In the genomic region with DNA sequence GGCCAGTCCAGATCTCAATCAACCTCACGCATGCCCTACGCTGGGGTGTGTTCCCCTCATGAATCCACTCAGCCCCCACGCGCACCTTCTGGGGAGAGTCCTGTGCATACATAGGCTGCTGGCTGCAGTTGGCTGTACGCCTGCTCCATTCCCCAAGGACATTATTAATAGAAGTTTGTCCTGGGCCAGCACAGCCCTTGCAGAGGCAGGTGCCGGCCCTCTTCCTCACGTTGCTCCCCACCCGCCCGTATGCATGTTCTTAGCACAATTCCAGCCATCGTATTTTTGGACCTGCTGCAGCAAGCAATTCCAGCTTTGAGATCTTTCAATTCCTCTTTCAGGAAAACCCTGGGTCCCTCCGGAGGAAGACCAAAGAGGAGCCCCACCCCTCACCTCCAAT, we compare ENCODE assay signal across 9 mouse cellular contexts. TPM values are rescaled to one million over a fixed set of nuclear protein-coding genes. Genes with fewer than 3 reads are reported as not detected.
DNase-seq lines count a peak whose midpoint lies in the region; ATAC-seq lines count a peak whose summit lies in the region.
"Had no signal": no experiment of that assay in that cellular context is flagged by ENCODE, and none has a peak within 500 bp of the region (broad histone marks: within the 10 kb centered on the region; RNA-seq: fewer than 3 reads in every experiment).

No protein-coding gene starts in this region.

- peaks cover 22% of the 10 kb centered on the region for H3K27me3 ChIP-seq in hindbrain, embryonic 11.5 days (ENCODE audit: control insufficient read depth, insufficient read depth, low read length)
- peaks cover 39% of the 10 kb centered on the region for H3K27me3 ChIP-seq in limb, embryonic 15.5 days
- no peaks in the 10 kb centered on the region for H3K27me3 ChIP-seq in stomach, embryonic 16.5 days (ENCODE audit: control insufficient read depth, insufficient read depth, low read length)

- H3K4me1 ChIP-seq in hindbrain, embryonic 11.5 days (replicated peaks; ENCODE audit: control insufficient read depth, insufficient read depth, low read length), result peaks cover 2% of the 10 kb centered on the region; the same call in 1 of the 2 replicates
- H3K4me1 ChIP-seq in limb, embryonic 15.5 days, result peaks cover 25% of the 10 kb centered on the region
- peaks cover 26% of the 10 kb centered on the region for H3K4me1 ChIP-seq in stomach, embryonic 16.5 days (ENCODE audit: control insufficient read depth, insufficient read depth, low read length)

- ATAC-seq in hindbrain, embryonic 11.5 days (ENCODE audit: low FRiP score), result no peak
- ATAC-seq in limb, embryonic 15.5 days (ENCODE audit: insufficient number of reproducible peaks, low FRiP score, low TSS enrichment, low read depth), result no peak
- ATAC-seq in stomach, embryonic 16.5 days (ENCODE audit: insufficient read depth, low FRiP score), result peak; percentile 19; the same call in 1 of the 2 replicates

- DNase-seq in lung, adult 18-20 months, result peak; percentile 49 to 65
- DNase-seq in lung, postnatal 25 days (ENCODE audit: low spot score), result no peak
- peak; percentile 82 for DNase-seq in gastrocnemius, adult 18-20 months (ENCODE audit: low spot score)
- peak; percentile 6 for DNase-seq in hindbrain, embryonic 11.5 days (ENCODE audit: low spot score)
- no peak for DNase-seq in layer of hippocampus, adult 11-12 months (ENCODE audit: low spot score)
- no peak for DNase-seq in embryo, embryonic 10.5 days (ENCODE audit: low spot score)

- H3K4me3 ChIP-seq in hindbrain, embryonic 11.5 days (ENCODE audit: low read depth, low read length), result no peak overlapping the region
- peak overlapping the region; percentile 61 for H3K4me3 ChIP-seq in limb, embryonic 15.5 days
- H3K4me3 ChIP-seq in stomach, embryonic 16.5 days (replicated peaks; ENCODE audit: low read length), result peak overlapping the region; percentile 79

- 61% methylated on average over 11 of the region's 11 CpGs for WGBS in hindbrain, embryonic 11.5 days
- WGBS in limb, embryonic 15.5 days, result 36% methylated on average over 11 of the region's 11 CpGs
- WGBS in stomach, embryonic 16.5 days, result 35% methylated on average over 11 of the region's 11 CpGs

- no peak overlapping the region for H3K9ac ChIP-seq in hindbrain, embryonic 11.5 days (ENCODE audit: low read depth, low read length)
- H3K9ac ChIP-seq in limb, embryonic 15.5 days, result no peak overlapping the region
- H3K9ac ChIP-seq in stomach, embryonic 16.5 days (ENCODE audit: low read length), result peak overlapping the region; percentile 87

- no peaks in the 10 kb centered on the region for H3K36me3 ChIP-seq in hindbrain, embryonic 11.5 days (ENCODE audit: control insufficient read depth, insufficient read depth, low read length)
- H3K36me3 ChIP-seq in limb, embryonic 15.5 days, result no peaks in the 10 kb centered on the region
- H3K36me3 ChIP-seq in stomach, embryonic 16.5 days (ENCODE audit: control insufficient read depth, insufficient read depth, low read length), result no peaks in the 10 kb centered on the region
- H3K36me3 ChIP-seq: G1E had no signal

- no peak overlapping the region for H3K27ac ChIP-seq in hindbrain, embryonic 11.5 days (ENCODE audit: low read depth, low read length)
- no peak overlapping the region for H3K27ac ChIP-seq in limb, embryonic 15.5 days
- H3K27ac ChIP-seq in stomach, embryonic 16.5 days (ENCODE audit: low read length), result peak overlapping the region; percentile 77

- no peaks in the 10 kb centered on the region for H3K9me3 ChIP-seq in hindbrain, embryonic 11.5 days (ENCODE audit: control insufficient read depth, low read length)
- no peaks in the 10 kb centered on the region for H3K9me3 ChIP-seq in limb, embryonic 15.5 days
- no peaks in the 10 kb centered on the region for H3K9me3 ChIP-seq in stomach, embryonic 16.5 days (replicated peaks; ENCODE audit: control insufficient read depth, low read length)

- H3K4me2 ChIP-seq in hindbrain, embryonic 11.5 days (replicated peaks; ENCODE audit: low read depth, low read length), result no peak overlapping the region
- peak overlapping the region; percentile 94 for H3K4me2 ChIP-seq in limb, embryonic 15.5 days
- H3K4me2 ChIP-seq in stomach, embryonic 16.5 days (ENCODE audit: low read depth, low read length), result peak overlapping the region; percentile 79

RNA-seq across cellular contexts. Expression of a gene that starts 1.3 kb away (rescaled TPM):
- total RNA-seq in gastrocnemius, adult 18-20 months (2021), result 10 to 100 TPM; 68.0 to 69.5 TPM
- 5.9 and 9.8 TPM in 2 replicates for polyA plus RNA-seq in hindbrain, embryonic 11.5 days (2014; fragmentation: Nextera tagmentation; extraction: Ambion mirVana)
- polyA plus RNA-seq in limb, embryonic 15.5 days (2015; fragmentation: Nextera tagmentation; extraction: Ambion mirVana), result 69.4 and 96.7 TPM in 2 replicates
- polyA plus RNA-seq in stomach, embryonic 16.5 days (2015; fragmentation: Nextera tagmentation; extraction: Ambion mirVana), result 151 and 162 TPM in 2 replicates
- total RNA-seq: G1E had no signal
- polyA plus RNA-seq: G1E had no signal

RNA-seq across cellular contexts. Expression of a gene that starts 58.0 kb away (rescaled TPM):
- 1 to 10 TPM; 1.3 to 2.8 TPM for total RNA-seq in gastrocnemius, adult 18-20 months (2021)
- polyA plus RNA-seq in hindbrain, embryonic 11.5 days (2014; fragmentation: Nextera tagmentation; extraction: Ambion mirVana), result not detected in 2 replicates
- 0.77 and 1.3 TPM in 2 replicates for polyA plus RNA-seq in limb, embryonic 15.5 days (2015; fragmentation: Nextera tagmentation; extraction: Ambion mirVana)
- 4.3 and 5.0 TPM in 2 replicates for polyA plus RNA-seq in stomach, embryonic 16.5 days (2015; fragmentation: Nextera tagmentation; extraction: Ambion mirVana)
- total RNA-seq: G1E had no signal
- polyA plus RNA-seq: G1E had no signal

Comparison
In these comparisons a context has a peak if more than half of its experiments do, and no peak if none do; other contexts are left out.
1. DNase-seq: peak in lung, adult 18-20 months (2 of 2), gastrocnemius, adult 18-20 months (single experiment) and hindbrain, embryonic 11.5 days (single experiment); none in lung, postnatal 25 days (single experiment), layer of hippocampus, adult 11-12 months (single experiment) and embryo, embryonic 10.5 days (single experiment).